Mouse (Mus musculus) heart, embryonic 14.5 days (tissue): ENCODE data around the gene Mcm7. TPM values are rescaled to one million over a fixed set of nuclear protein-coding genes. Genes with fewer than 3 reads are reported as not detected.
A peak's percentile ranks its signal among the peaks of the same experiment; 100 is the strongest.

Experiments used
- ATAC-seq: fragments of 200-750 bp; cut with Nextera tagmentation; 2 replicates; pipeline ENCODE4 v1.8.0; 2017; ENCODE audit warnings: low read depth, moderate TSS enrichment; ENCODE audit not compliant: insufficient number of reproducible peaks, insufficient read depth, low FRiP score
- H3K27ac ChIP-seq, 2 experiments: fragments of 200-500 bp in 1 of 2; fragments of 300-500 bp in 1 of 2; sonication (generic) in 1 of 2; replicated peaks in 1 of 2; 2 replicates each; pipeline ENCODE4 v1.5.1; 2012 to 2014; ENCODE audit warnings: low read depth in 2 of 2, low read length in 2 of 2, control low read depth in 1 of 2, mild to moderate bottlenecking in 1 of 2, mixed read lengths in 1 of 2; ENCODE audit not compliant: control insufficient read depth in 1 of 2, insufficient read depth in 1 of 2
- H3K27me3 ChIP-seq: fragments of 300-500 bp; sonication (generic); 2 replicates; pipeline ENCODE4 v1.6.1; 2014; ENCODE audit warnings: mild to moderate bottlenecking, low read length, control low read depth; ENCODE audit not compliant: control insufficient read depth, insufficient read depth
- H3K36me3 ChIP-seq: fragments of 300-500 bp; sonication (generic); 2 replicates; pipeline ENCODE4 v1.6.1; 2014; ENCODE audit warnings: mild to moderate bottlenecking, control low read depth, low read length, mixed read lengths; ENCODE audit not compliant: control insufficient read depth, insufficient read depth
- H3K4me1 ChIP-seq, 2 experiments: fragments of 200-500 bp in 1 of 2; fragments of 300-500 bp in 1 of 2; sonication (generic) in 1 of 2; 2 replicates each; pipeline ENCODE4 v1.6.1; 2012 to 2014; ENCODE audit warnings: low read length in 2 of 2, control low read depth in 1 of 2, mixed read lengths in 1 of 2; ENCODE audit not compliant: control insufficient read depth in 2 of 2, insufficient read depth in 2 of 2
- H3K4me2 ChIP-seq: fragments of 300-500 bp; sonication (generic); 2 replicates; pipeline ENCODE4 v1.6.1; 2014; ENCODE audit warnings: mild to moderate bottlenecking, low read length
- H3K4me3 ChIP-seq, 2 experiments: fragments of 200-500 bp in 1 of 2; fragments of 300-500 bp in 1 of 2; sonication (generic) in 1 of 2; 2 replicates each; pipeline ENCODE4 v1.5.1; 2012 to 2014; ENCODE audit warnings: low read length in 2 of 2, mild to moderate bottlenecking in 2 of 2, control low read depth in 1 of 2, low read depth in 1 of 2, moderate library complexity in 1 of 2; ENCODE audit not compliant: control insufficient read depth in 1 of 2, insufficient read depth in 1 of 2
- H3K9ac ChIP-seq: fragments of 300-500 bp; sonication (generic); 2 replicates; pipeline ENCODE4 v1.6.1; 2014; ENCODE audit warnings: mild to moderate bottlenecking, low read length
- H3K9me3 ChIP-seq: fragments of 300-500 bp; sonication (generic); 2 replicates; pipeline ENCODE4 v1.6.1; 2016; ENCODE audit warnings: low read length, control low read depth; ENCODE audit not compliant: control insufficient read depth
- WGBS: fragments of 180-500 bp; shearing (Covaris S2); extraction: QIAGEN DNeasy Blood & Tissue Kit; methylation state at CpG from one replicate; pipeline ENCODE4 v1.1.7; 2014; 5-methylcytosine and 5-hydroxymethylcytosine counted together
- polyA plus RNA-seq: library from polyadenylated mRNA; unstranded; fragments of >200 nt; fragmentation: Nextera tagmentation; extraction: Ambion mirVana; gene quantifications from 2 replicates; pipeline ENCODE4 v1.2.1, GENCODE M21; 2014

The Mcm7 gene
- polyA plus RNA-seq, 1 experiment from 2014 or later: 89.0 TPM

DNA sequence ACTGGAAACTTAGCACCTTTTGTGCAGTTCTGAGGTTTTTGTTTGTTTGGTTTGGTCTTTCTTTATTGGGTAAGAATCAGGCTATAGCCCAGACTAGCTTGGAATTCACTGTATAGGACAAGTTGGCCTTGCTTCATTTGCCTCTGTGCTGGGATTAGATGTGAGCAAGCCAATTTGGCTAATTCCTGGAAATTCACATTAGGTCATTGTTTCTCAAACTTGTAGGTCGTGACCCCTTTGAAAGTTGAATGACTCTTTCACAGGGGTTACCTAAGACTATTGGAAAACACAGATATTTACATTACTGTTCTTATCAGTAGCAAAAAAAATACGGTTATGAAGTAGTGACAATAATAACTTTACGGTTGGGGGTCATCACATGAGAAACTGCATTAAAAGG lies 17.8 kb downstream of the Mcm7 start:
- Histone ChIP-seq H3K27me3 (no peaks in the 10 kb centered on the region), H3K4me3 (peak overlapping the region in 1 of 2 experiments; percentile 62; a peak in 2 of 4 replicates), H3K4me1 (peaks cover 0 to 5% of the 10 kb centered on the region in 2 experiments; a peak in 1 of 4 replicates), H3K36me3 (peaks cover 30% of the 10 kb centered on the region), H3K27ac (no peak overlapping the region), H3K4me2 (peak overlapping the region; percentile 83), H3K9ac (peak overlapping the region; percentile 94), H3K9me3 (no peaks in the 10 kb centered on the region)
- ATAC-seq: no peak
- WGBS: 70% methylated on average over 3 of the region's 3 CpGs

- WGBS: 70% methylated on average over 4 of the region's 4 CpGs
- no peaks in the 10 kb centered on the region for H3K9me3 ChIP-seq
- peaks cover 25% of the 10 kb centered on the region for H3K36me3 ChIP-seq
- no peak overlapping the region for H3K4me2 ChIP-seq
- no peak overlapping the region for H3K27ac ChIP-seq
- H3K4me3 ChIP-seq: no peak overlapping the region
- H3K27me3 ChIP-seq: no peaks in the 10 kb centered on the region
- H3K9ac ChIP-seq: no peak overlapping the region
- peaks cover 0 to 8% of the 10 kb centered on the region in 2 experiments; a peak in 1 of 4 replicates for H3K4me1 ChIP-seq
- no peak for ATAC-seq
Observed at GRCm38 (mm10) chr5:138138585-138138984, 33.6 kb downstream of the Mcm7 start.

- WGBS: 57% methylated on average over 8 of the region's 8 CpGs
- no peak overlapping the region for H3K4me2 ChIP-seq
- H3K36me3 ChIP-seq: peaks cover 26% of the 10 kb centered on the region
- H3K27ac ChIP-seq: no peak overlapping the region
- H3K9ac ChIP-seq: no peak overlapping the region
- H3K9me3 ChIP-seq: no peaks in the 10 kb centered on the region
- no peaks in the 10 kb centered on the region for H3K27me3 ChIP-seq
- H3K4me1 ChIP-seq: peaks cover 0 to 8% of the 10 kb centered on the region in 2 experiments; a peak in 1 of 4 replicates
- no peak for ATAC-seq
- H3K4me3 ChIP-seq: no peak overlapping the region
Observed at GRCm38 (mm10) chr5:138137935-138138549, 34.2 kb downstream of the Mcm7 start.

- no peak overlapping the region for H3K4me3 ChIP-seq
- H3K9ac ChIP-seq: no peak overlapping the region
- WGBS: 56% methylated on average over 4 of the region's 4 CpGs
- H3K36me3 ChIP-seq: peaks cover 34% of the 10 kb centered on the region
- H3K4me2 ChIP-seq: no peak overlapping the region
- H3K9me3 ChIP-seq: no peaks in the 10 kb centered on the region
- H3K27me3 ChIP-seq: no peaks in the 10 kb centered on the region
- H3K27ac ChIP-seq: no peak overlapping the region; a peak in 1 of 4 replicates
- peaks cover 0 to 8% of the 10 kb centered on the region in 2 experiments; a peak in 1 of 4 replicates for H3K4me1 ChIP-seq
- ATAC-seq: no peak
Observed at GRCm38 (mm10) chr5:138137257-138137656, 35.0 kb downstream of the Mcm7 start.

DNA sequence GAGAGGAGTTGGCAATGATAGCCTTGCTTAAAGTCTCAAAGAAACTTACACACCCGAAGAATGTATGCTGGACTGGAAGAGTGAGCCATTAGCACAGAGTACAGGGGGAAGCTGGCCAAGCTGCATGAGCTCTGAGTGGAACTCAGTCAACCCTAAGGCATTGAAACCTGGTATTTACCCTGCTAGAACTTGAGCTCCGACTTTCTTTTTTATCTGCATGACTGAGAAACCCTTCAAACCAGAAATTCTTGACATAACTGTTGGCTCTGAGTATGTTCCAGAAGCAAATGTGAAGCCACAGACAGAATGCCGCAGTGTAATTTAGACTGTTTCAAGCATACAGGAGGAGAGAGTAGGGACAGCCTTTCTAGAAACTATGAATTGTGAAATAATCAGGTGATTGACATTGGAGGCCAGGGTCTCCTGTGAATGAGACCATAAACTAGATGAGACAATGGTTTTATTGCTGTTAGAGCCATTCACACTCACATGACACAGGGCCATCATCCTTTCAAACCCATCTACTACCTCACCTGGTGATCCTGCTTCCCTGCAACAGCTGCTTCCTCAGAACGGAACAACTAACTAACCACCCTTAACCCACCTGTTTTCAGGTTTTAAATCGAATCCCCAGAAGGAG lies 39.7 kb downstream of the Mcm7 start:
- Histone ChIP-seq H3K27me3 (no peaks in the 10 kb centered on the region), H3K4me1 (peaks cover 0 to 7% of the 10 kb centered on the region in 2 experiments; a peak in 1 of 4 replicates), H3K4me2 (no peak overlapping the region), H3K4me3 (no peak overlapping the region), H3K36me3 (peaks cover 78% of the 10 kb centered on the region), H3K9me3 (no peaks in the 10 kb centered on the region), H3K9ac (no peak overlapping the region), H3K27ac (no peak overlapping the region)
- 75% methylated on average over 5 of the region's 5 CpGs for WGBS
- no peak for ATAC-seq

- Histone ChIP-seq H3K4me3 (peak overlapping the region; percentile 64 to 66; a peak in 3 of 4 replicates), H3K36me3 (peaks cover 15% of the 10 kb centered on the region; the same call in 1 of the 2 replicates), H3K9me3 (no peaks in the 10 kb centered on the region), H3K27ac (peak overlapping the region in 1 of 2 experiments; percentile 94; a peak in 2 of 4 replicates), H3K4me2 (peak overlapping the region; percentile 87), H3K4me1 (peaks cover 2 to 10% of the 10 kb centered on the region in 2 experiments; a peak in 3 of 4 replicates), H3K9ac (peak overlapping the region; percentile 87), H3K27me3 (no peaks in the 10 kb centered on the region)
- WGBS: 72% methylated on average over 3 of the region's 3 CpGs
- no peak for ATAC-seq
Observed at GRCm38 (mm10) chr5:138118041-138118440, 54.2 kb downstream of the Mcm7 start.

DNA sequence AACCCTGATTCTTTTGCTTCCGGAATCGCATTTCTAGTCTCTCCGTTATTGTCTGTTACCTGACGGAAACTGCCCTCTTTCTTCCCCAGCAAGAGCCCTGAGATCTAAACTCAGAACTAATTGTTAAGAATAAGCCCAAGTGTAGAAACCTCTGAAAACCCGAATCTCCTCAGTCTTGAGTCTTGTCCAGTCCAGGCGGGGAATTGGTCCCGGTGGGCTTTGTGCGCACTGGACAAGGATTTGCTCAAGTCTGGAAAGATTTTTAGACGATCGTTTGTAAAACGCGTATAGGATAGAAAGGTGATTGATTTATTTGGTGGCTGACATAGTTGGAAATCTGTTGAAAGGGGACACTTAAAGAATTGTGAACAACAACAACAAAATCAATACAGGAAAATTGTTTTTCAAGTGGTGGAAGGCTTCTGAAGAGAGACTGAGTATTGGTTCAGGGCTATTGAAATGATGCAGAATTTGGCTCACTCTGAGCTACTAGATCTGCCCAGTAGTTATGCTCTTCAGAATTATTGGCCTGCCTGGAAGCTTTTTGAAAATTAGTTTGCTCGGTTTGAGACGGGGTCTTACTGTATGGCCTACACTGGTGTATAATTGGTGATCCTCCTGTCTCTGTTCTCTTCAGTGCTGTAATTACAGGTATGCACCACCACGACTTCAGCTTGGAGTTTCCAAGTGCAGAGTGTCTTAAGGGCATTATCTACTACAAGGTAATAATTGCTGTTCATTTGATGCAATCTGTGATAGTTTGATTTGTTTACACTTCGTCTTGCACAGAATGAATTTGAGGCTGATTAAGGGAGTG lies 54.8 kb downstream of the Mcm7 start:
- Histone ChIP-seq H3K4me2 (peak overlapping the region; percentile 87), H3K4me1 (peaks cover 2 to 10% of the 10 kb centered on the region in 2 experiments; a peak in 3 of 4 replicates), H3K27me3 (no peaks in the 10 kb centered on the region), H3K27ac (peak overlapping the region; percentile 87 to 94), H3K9me3 (no peaks in the 10 kb centered on the region), H3K4me3 (peak overlapping the region; percentile 64 to 66), H3K36me3 (peaks cover 12% of the 10 kb centered on the region; the same call in 1 of the 2 replicates), H3K9ac (peak overlapping the region; percentile 87)
- 7% methylated on average over 16 of the region's 16 CpGs for WGBS
- ATAC-seq: peak; percentile 28; the same call in 1 of the 2 replicates
